Mouse (Mus musculus) cortical plate, adult 2 months (tissue): Measurements from ENCODE around the gene Rps2.

Experiments
- CTCF ChIP-seq: fragments of 200-500 bp; IDR thresholded peaks from 2 replicates; pipeline ENCODE4 v1.5.1; 2011; ENCODE audit warnings: mild to moderate bottlenecking, control low read depth, low read length; ENCODE audit not compliant: insufficient read depth; ENCODE audit errors: extremely low read depth
- POLR2A ChIP-seq: fragments of 200-500 bp; IDR thresholded peaks from 2 replicates; pipeline ENCODE4 v1.6.1; 2011; ENCODE audit warnings: mild to moderate bottlenecking, low read length, control low read depth; ENCODE audit not compliant: insufficient read depth; ENCODE audit errors: extremely low read depth

DNA sequence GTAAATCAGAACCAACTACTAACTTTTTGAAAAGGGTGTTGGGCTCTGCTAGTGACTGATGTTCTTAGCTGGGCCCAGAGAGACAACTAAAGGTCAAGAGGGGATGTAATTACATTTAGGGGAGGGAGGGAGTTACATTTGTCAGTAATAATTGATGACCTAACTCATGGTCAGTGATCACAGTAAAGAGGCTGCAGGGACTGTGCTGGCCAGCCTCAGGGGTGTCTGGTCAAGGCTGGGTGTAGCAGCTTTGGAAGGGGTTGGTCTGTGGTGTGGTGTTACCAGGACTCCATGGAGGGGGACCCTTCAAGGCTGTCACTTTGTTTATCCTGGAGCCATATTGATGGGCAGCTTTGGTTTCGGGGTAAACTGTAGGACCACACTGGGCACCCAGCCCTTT, 39.5 kb downstream of the Rps2 start:
- TF ChIP-seq CTCF, result no peak
- no peak for TF ChIP-seq POLR2A
